Mouse (Mus musculus) CD4-positive naive resting alpha-beta T cell, adult 57 days (primary cell): Measurements from ENCODE around the gene Clec4a2. TPM values are rescaled to one million over a fixed set of nuclear protein-coding genes. Genes with fewer than 3 reads are reported as not detected.

ENCODE experiments used
- total RNA-seq: library from RNA; stranded (reverse); gene quantifications from one replicate; pipeline ENCODE4 v1.2.4, GENCODE M21; 2023

The Clec4a2 gene
- total RNA-seq = 3.8 TPM

DNA sequence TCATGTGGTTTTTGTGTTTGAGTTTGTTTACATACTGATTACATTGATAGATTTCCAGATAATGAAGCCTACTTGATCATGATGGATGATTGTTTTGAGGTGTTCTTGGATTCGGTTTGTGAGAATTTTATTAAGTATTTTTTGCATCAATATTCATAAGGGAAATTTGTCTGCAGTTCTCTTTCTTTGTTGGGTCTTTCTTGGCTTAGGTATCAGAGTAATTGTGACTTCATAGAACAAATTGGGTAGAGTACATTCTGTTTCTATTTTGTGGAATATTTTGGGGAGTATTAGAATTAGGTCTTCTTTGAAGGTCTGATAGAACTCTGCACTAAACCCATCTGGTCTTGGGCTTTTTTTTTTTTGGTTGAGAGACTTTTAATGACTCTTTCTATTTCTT, at the start of gene Clec4a2:
Gene Clec4a2 (plus strand): TSS at position 301 of the 400 bp plus-strand sequence.

DNA sequence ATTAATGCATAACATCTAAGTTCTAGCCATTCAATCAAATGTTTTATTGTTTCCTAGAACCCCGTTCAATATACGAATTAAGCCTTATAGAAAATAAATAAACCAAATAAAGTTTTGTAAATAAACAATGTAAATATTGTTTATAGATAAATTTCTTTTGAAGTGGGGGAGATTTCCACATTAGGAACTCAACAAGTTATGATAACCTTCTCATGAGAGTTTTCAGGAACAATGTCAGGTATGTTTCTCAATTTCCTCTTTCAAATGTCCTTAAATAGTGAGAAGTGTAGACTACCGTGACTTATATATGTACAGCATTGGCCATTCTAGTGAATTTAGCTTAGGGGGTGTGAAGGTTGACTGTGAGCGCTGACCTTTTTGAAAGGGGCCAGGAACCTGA, 66.4 kb downstream of the Clec4a2 start, which contains the start of gene Clec4b2:
Gene Clec4b2 (plus strand): TSS at position 301 of the 400 bp plus-strand sequence.

Other genes with a start within 250 kb of the Clec4a2 start
- 56.2 TPM for gene Necap1, start 232.0 kb upstream of the Clec4a2 start, total RNA-seq
- gene Clec4a1, start 184.6 kb upstream of the Clec4a2 start, total RNA-seq = 0.74 TPM
- 2.6 TPM for gene Clec4a3, start 153.9 kb upstream of the Clec4a2 start, total RNA-seq
- not detected for gene Clec4a4, start 116.1 kb upstream of the Clec4a2 start, total RNA-seq
- 1.3 TPM for gene Clec4b1, start 56.5 kb upstream of the Clec4a2 start, total RNA-seq
- not detected for gene Clec4b2, start 66.5 kb downstream of the Clec4a2 start, total RNA-seq
- 1.5 TPM for gene Clec4n, start 123.4 kb downstream of the Clec4a2 start, total RNA-seq
- gene Clec4d, start 155.7 kb downstream of the Clec4a2 start, total RNA-seq = not detected
- 1.7 TPM for gene Clec4e, start 183.4 kb downstream of the Clec4a2 start, total RNA-seq
- gene Vmn2r19, start 201.9 kb downstream of the Clec4a2 start, total RNA-seq = not detected